Mouse (Mus musculus) forebrain, embryonic 15.5 days (tissue): Measurements from ENCODE around the gene Akap11. TPM values are rescaled to one million over a fixed set of nuclear protein-coding genes. Genes with fewer than 3 reads are reported as not detected.

ENCODE experiments used
- ATAC-seq: fragments of 200-750 bp; cut with Nextera tagmentation; replicated peaks from 2 replicates; pipeline ENCODE4 v1.8.0; 2017; ENCODE audit warnings: mild to moderate bottlenecking, moderate TSS enrichment, moderate library complexity
- H3K27ac ChIP-seq: fragments of 300-500 bp; sonication (generic); replicated peaks from 2 replicates; pipeline ENCODE4 v1.5.1; 2015; ENCODE audit warnings: mild to moderate bottlenecking, inconsistent platforms
- H3K27me3 ChIP-seq: fragments of 300-500 bp; sonication (generic); 2 replicates; pipeline ENCODE4 v1.6.1; 2015; ENCODE audit warnings: inconsistent platforms
- H3K36me3 ChIP-seq: fragments of 300-500 bp; sonication (generic); 2 replicates; pipeline ENCODE4 v1.6.1; 2015; ENCODE audit warnings: mild to moderate bottlenecking, inconsistent platforms
- H3K4me1 ChIP-seq: fragments of 300-500 bp; sonication (generic); 2 replicates; pipeline ENCODE4 v1.6.1; 2015; ENCODE audit warnings: inconsistent platforms
- H3K4me2 ChIP-seq: fragments of 300-500 bp; sonication (generic); replicated peaks from 2 replicates; pipeline ENCODE4 v1.6.1; 2015; ENCODE audit warnings: mild to moderate bottlenecking, inconsistent platforms
- H3K4me3 ChIP-seq: fragments of 300-500 bp; sonication (generic); 2 replicates; pipeline ENCODE4 v1.5.1; 2015; ENCODE audit warnings: mild to moderate bottlenecking, inconsistent platforms
- H3K9ac ChIP-seq: fragments of 300-500 bp; sonication (generic); replicated peaks from 2 replicates; pipeline ENCODE4 v1.6.1; 2015; ENCODE audit warnings: mild to moderate bottlenecking, inconsistent platforms
- H3K9me3 ChIP-seq: fragments of 300-500 bp; sonication (generic); 2 replicates; pipeline ENCODE4 v1.6.1; 2016; ENCODE audit warnings: inconsistent platforms
- WGBS: fragments of 180-500 bp; shearing (Covaris S2); methylation state at CpG from one replicate; pipeline ENCODE4 v1.1.7; 2015; ENCODE audit warnings: mixed read lengths; 5-methylcytosine and 5-hydroxymethylcytosine counted together
- polyA plus RNA-seq: library from polyadenylated mRNA; unstranded; fragments of >200 nt; fragmentation: Nextera tagmentation; extraction: Ambion mirVana; gene quantifications from 2 replicates; pipeline ENCODE4 v1.2.1, GENCODE M21; 2015

The Akap11 gene
- polyA plus RNA-seq, 1 experiment from 2014 or later: 39.2 TPM

DNA sequence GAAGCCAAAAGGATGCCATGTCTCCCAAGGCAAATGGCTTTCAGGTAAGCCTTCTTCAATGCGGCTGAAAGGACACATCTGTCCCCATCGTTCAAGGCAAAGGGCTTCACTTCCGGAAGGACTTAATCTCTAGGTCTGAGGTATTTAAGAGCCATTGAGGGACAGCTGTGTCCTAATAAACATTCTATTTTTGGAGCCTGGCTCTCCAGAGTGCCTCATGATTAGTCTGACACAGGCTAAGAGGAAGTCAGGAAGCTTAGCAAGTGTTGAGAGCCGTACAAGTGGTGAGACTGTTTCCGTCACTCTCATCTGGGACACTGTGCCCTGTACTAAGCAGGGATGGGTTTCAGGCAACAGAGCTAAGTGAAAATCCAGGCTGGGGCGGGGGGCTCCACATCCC, 12.2 kb upstream of the Akap11 start:
- Histone ChIP-seq H3K9ac (no peak overlapping the region), H3K4me3 (no peak overlapping the region), H3K4me2 (no peak overlapping the region), H3K27ac (no peak overlapping the region), H3K36me3 (no peaks in the 10 kb centered on the region), H3K9me3 (no peaks in the 10 kb centered on the region), H3K4me1 (no peaks in the 10 kb centered on the region), H3K27me3 (no peaks in the 10 kb centered on the region)
- no peak for ATAC-seq
- WGBS: 84% methylated on average over 6 of the region's 6 CpGs

DNA sequence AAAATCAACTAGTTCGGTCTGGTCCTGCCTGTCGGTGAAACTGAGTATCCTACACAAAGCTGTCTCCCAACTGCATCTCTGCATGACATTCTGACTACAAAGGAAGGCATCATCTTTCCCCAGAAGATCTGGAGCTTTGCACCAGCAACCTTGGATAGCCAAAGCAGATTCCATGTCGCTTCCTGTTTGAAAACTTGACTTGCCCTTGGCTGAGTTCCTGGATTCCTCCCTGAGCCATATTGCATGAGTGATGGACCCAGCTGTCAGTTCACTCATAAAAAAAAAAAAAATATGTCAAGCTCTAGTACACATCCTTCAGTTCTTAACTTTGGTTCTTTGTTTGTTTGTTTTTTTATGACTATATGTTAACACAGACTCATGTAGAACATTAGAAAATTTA, 4.7 kb upstream of the Akap11 start:
- peaks cover 12% of the 10 kb centered on the region for H3K4me1 ChIP-seq
- no peaks in the 10 kb centered on the region for H3K36me3 ChIP-seq
- 77% methylated on average over 3 of the region's 3 CpGs for WGBS
- H3K4me3 ChIP-seq: no peak overlapping the region
- no peak overlapping the region for H3K4me2 ChIP-seq
- no peaks in the 10 kb centered on the region for H3K27me3 ChIP-seq
- no peaks in the 10 kb centered on the region for H3K9me3 ChIP-seq
- no peak for ATAC-seq
- H3K27ac ChIP-seq: no peak overlapping the region
- H3K9ac ChIP-seq: no peak overlapping the region

DNA sequence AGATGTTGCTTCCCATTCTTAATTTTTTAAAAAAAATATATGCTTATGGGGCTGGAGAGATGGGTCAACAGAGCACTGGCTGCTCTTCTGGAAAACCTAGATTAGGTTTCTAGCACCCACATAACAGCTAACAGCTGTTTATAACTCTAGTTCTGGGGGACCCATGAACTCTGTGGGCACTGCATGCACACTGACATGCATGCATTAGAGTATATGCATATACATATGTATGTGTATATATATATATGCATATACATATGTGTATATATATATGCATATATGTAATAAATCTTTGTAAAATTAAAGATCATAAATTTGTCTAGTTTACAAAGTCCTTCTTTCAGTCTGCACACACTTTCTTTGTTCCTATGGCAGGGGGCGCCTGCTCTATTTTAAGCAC, 3.2 kb upstream of the Akap11 start:
- no peaks in the 10 kb centered on the region for H3K36me3 ChIP-seq
- H3K4me2 ChIP-seq: no peak overlapping the region
- H3K4me3 ChIP-seq: no peak overlapping the region
- H3K9ac ChIP-seq: no peak overlapping the region
- peaks cover 20% of the 10 kb centered on the region for H3K4me1 ChIP-seq
- H3K27me3 ChIP-seq: no peaks in the 10 kb centered on the region
- no peak overlapping the region for H3K27ac ChIP-seq
- no peaks in the 10 kb centered on the region for H3K9me3 ChIP-seq
- no peak for ATAC-seq
- WGBS: 91% methylated on average over 1 of the region's 1 CpGs

DNA sequence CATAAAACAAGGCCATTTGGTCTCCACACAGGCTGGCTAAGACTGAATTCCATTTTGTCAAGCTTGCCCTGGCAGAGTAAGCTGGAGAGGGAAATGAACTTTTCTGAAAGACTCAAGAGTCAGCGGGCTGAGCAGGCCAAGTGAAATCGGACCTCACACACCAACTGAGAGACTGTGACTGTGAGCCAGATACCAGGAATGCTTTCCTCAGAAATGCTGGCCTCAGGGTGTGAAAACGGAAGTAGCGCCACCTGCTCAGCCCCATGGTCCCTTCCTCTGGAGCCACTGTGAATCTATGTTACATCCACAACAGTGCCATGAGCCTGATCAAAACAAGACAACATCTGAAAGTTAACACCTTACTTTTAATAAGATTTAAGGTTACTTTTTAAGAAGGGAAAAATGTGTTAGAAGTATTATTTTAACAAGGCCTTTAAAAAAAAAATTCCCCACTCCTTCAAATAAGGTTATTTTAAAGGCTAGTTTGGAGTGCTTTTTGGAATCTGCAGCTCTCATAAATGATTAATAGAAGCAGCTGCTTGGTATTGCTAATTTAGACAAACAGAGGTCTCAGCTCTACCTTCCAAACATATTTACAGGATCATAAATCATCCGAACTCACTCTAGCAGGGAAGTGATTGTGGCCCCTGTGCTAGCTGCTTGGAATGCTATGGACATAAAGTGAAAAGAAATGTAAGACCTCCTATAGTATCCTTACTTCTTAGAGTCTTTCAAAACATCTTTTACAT, 2.1 kb upstream of the Akap11 start:
- peaks cover 26% of the 10 kb centered on the region for H3K4me1 ChIP-seq
- H3K27me3 ChIP-seq: no peaks in the 10 kb centered on the region
- H3K9me3 ChIP-seq: no peaks in the 10 kb centered on the region
- H3K4me3 ChIP-seq: no peak overlapping the region
- peak overlapping the region; percentile 27; the same call in 1 of the 2 replicates for H3K27ac ChIP-seq
- H3K36me3 ChIP-seq: no peaks in the 10 kb centered on the region
- H3K9ac ChIP-seq: no peak overlapping the region
- WGBS: 55% methylated on average over 5 of the region's 5 CpGs
- ATAC-seq: no peak
- no peak overlapping the region for H3K4me2 ChIP-seq

DNA sequence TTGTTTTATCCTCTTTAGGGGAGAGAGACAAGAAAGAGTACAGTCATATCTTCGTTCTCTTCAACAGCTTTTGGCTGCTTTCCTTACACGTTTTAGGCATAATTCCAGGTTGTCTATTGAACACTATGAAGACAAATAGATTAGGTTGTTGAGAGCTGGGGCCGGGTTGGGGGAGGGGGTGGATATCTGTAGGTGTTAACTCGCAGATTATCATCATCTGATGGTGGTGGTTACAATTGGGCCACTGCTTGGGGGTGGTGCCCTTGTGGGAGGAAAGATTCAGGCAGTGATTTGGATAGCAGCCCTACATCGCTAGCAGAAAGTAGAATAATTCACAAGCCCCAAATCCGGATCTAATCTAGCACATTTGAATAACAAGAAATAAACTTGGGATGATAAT, 943 bp upstream of the Akap11 start:
- H3K9ac ChIP-seq: peak overlapping the region; percentile 93
- peak overlapping the region; percentile 77 for H3K4me2 ChIP-seq
- no peaks in the 10 kb centered on the region for H3K36me3 ChIP-seq
- no peaks in the 10 kb centered on the region for H3K9me3 ChIP-seq
- peaks cover 30% of the 10 kb centered on the region for H3K4me1 ChIP-seq
- peak overlapping the region; percentile 68 for H3K4me3 ChIP-seq
- WGBS: 17% methylated on average over 6 of the region's 6 CpGs
- 0 out of 2 replicates have a peak, but pooled peaks have one; percentile 1 for ATAC-seq
- peak overlapping the region; percentile 92 for H3K27ac ChIP-seq
- no peaks in the 10 kb centered on the region for H3K27me3 ChIP-seq

DNA sequence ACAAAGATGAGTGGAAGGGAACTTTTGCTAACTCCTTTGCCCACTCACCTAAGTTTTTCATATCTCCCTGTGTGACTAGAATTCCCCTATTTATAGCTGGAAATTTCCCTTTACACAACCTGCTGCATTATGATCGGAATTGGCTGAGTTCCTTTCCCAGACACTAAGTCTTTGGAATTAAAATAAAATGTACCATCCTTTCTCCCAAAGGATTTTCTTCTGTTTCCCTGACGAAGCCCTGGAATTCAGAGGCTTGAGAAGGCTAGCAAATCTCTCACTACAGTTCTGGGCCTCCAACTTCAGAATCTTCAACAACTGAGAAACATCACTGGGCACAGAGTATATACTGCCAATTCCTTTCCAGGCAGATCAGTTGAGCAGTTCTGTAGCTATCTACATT, 1.2 kb downstream of the Akap11 start:
- Histone ChIP-seq H3K4me3 (peak overlapping the region; percentile 68), H3K9ac (peak overlapping the region; percentile 93), H3K36me3 (no peaks in the 10 kb centered on the region), H3K27ac (peak overlapping the region; percentile 92; the same call in 1 of the 2 replicates), H3K4me1 (peaks cover 37% of the 10 kb centered on the region), H3K4me2 (peak overlapping the region; percentile 77), H3K27me3 (no peaks in the 10 kb centered on the region), H3K9me3 (no peaks in the 10 kb centered on the region)
- no peak for ATAC-seq
- WGBS: 31% methylated on average over 2 of the region's 2 CpGs

DNA sequence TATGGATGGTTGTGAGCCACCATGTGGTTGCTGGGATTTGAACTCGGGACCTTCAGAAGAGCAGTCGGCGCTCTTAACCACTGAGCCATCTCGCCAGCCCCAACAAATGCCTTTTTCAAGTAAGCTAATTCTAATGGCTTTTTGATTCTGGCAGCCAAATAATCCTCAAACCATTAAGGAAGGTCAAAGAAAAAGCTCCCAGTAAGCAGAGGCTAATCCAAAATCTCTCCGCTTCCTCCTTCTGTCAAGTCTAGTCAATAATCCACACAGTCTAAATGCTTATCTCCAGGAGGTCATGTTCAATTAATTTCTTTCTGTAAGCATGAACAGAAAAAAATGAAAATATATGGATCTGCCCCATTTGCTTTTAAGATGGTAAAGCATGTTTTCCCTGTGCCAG, 2.0 kb downstream of the Akap11 start:
- Histone ChIP-seq H3K4me2 (no peak overlapping the region), H3K27ac (no peak overlapping the region), H3K36me3 (no peaks in the 10 kb centered on the region), H3K4me3 (no peak overlapping the region), H3K27me3 (no peaks in the 10 kb centered on the region), H3K9me3 (no peaks in the 10 kb centered on the region), H3K4me1 (peaks cover 37% of the 10 kb centered on the region), H3K9ac (no peak overlapping the region)
- WGBS: 91% methylated on average over 5 of the region's 5 CpGs
- ATAC-seq: no peak

DNA sequence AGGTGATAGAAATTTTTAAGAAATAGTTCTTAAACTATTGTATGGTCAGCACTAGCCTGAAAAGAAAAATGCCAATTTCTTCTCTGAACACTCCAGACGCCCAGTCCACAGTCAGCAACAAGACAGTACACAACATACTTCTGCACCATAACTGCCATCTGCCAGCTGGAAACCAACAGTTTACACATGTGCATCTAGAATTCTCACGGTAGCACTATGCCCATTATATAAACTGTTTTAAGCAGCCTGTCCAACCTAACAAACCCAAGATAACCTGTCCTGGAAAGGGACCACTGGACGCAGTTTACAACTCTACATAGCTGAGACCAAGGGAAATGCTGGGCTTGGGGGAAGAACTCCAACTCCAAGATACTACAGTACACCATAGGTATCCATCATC, 2.9 kb downstream of the Akap11 start:
- peaks cover 37% of the 10 kb centered on the region for H3K4me1 ChIP-seq
- H3K4me3 ChIP-seq: no peak overlapping the region
- WGBS: 87% methylated on average over 3 of the region's 3 CpGs
- H3K9ac ChIP-seq: no peak overlapping the region
- H3K4me2 ChIP-seq: no peak overlapping the region
- no peaks in the 10 kb centered on the region for H3K9me3 ChIP-seq
- H3K27ac ChIP-seq: no peak overlapping the region
- no peak for ATAC-seq
- H3K36me3 ChIP-seq: no peaks in the 10 kb centered on the region
- H3K27me3 ChIP-seq: no peaks in the 10 kb centered on the region

DNA sequence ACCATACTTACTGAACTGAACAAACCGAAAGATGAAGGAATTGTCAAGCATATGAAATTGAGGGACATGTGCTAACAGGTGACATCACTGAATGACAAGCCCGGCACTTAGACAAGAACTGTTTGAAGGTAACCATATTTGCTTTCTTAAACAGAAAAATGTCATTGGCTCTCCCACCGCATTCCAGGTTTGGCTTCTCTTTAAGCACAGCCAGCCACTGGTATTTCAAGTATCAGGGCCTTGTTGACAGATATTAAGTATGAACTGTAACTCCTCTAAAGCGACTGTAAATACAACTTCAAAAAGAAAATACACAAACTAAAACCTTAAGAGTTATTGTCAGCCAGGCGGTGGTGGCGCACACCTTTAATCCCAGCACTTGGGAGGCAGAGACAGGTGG, 4.3 kb downstream of the Akap11 start:
- Histone ChIP-seq H3K4me1 (peaks cover 29% of the 10 kb centered on the region), H3K27ac (no peak overlapping the region), H3K4me2 (no peak overlapping the region), H3K27me3 (no peaks in the 10 kb centered on the region), H3K36me3 (no peaks in the 10 kb centered on the region), H3K9ac (no peak overlapping the region), H3K9me3 (no peaks in the 10 kb centered on the region), H3K4me3 (no peak overlapping the region)
- WGBS: 93% methylated on average over 6 of the region's 6 CpGs
- no peak for ATAC-seq

DNA sequence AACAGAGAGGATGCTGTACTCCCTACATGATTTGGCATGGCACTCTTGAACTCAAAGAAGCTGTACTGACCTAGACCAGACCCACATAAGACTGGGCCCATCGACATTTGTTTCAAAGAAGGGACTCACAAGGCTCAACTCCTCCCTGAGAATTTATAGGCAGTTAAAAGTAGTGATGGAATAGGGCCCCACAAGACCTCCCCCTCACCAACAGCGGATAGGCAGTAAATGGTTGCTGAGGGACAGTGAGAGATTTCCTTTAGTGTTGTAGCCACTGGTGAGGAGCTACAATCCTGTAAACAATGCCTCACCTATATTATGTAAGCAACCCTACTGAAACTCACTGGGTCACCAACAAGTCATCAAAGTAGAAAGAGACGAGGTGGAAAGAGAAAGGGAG, 6.4 kb downstream of the Akap11 start:
- ATAC-seq: no peak
- Histone ChIP-seq H3K4me2 (no peak overlapping the region), H3K4me3 (no peak overlapping the region), H3K9ac (no peak overlapping the region), H3K27me3 (no peaks in the 10 kb centered on the region), H3K27ac (no peak overlapping the region), H3K9me3 (no peaks in the 10 kb centered on the region), H3K36me3 (no peaks in the 10 kb centered on the region), H3K4me1 (peaks cover 19% of the 10 kb centered on the region)
- 84% methylated on average over 3 of the region's 3 CpGs for WGBS

DNA sequence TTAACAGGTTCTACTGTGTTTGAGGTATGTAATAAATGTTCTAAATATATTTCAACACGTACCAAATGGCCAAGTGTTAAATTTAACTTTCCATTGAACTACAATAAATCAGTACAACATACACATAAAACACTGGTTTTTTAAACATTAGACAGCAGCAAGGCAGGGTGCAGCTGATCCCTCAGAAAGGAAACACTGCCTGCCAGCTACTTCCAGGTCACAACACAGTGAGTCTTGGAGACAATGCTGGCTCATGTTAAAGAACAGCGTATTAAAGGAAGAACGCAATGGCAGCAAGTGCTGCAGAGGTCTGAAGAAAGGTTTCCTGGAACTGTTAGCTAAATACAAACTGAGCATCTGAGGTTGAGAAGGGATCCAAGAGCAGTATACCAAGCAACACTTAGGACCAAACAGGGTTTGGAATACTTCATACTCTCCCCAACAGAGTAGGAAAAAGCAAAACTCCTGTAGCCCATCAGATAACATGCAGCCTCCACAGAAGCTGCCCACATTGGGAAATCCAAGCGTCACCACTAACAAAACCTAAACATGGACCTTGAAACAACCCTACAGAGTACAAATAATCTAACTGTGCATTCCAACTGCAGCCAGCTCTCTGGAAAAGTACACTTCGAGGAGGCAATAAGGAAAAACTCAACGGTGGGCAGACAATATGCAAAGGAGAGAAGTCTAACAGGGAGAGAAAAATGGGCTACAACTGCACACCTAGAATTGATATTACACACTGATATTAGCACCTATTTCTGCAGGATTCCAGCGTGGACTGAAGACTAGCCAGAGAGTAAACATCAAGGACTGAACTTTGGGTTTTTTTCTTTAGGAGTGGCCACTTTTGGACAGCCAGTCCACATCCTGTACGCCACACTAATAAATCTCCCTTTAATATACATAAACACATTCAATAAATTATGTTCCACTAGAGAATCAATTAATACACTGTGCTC, 7.9 kb downstream of the Akap11 start:
- Histone ChIP-seq H3K27me3 (no peaks in the 10 kb centered on the region), H3K4me3 (no peak overlapping the region), H3K4me2 (no peak overlapping the region), H3K9me3 (no peaks in the 10 kb centered on the region), H3K4me1 (peaks cover 11% of the 10 kb centered on the region), H3K27ac (no peak overlapping the region), H3K36me3 (no peaks in the 10 kb centered on the region), H3K9ac (no peak overlapping the region)
- no peak for ATAC-seq
- WGBS: 86% methylated on average over 8 of the region's 8 CpGs

DNA sequence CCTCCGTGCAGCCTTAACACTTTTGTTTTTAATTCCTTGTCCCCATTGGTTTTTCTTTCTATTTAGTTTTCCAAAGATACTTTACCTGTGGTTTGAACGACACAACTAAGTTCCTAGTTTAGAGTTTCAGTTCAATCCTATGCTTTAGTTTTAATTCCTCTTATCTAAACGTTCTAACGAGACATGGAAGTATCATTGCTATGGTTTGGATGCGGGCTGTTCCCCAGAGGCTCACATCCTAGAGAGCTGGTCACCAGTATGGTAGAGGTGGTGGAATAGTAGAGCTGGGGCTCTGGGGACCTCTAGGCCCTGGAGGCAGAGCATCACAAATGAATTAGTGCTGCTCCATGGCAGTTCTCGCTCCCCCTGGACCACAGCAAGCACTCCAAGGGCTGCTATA, 9.7 kb downstream of the Akap11 start:
- H3K9me3 ChIP-seq: no peaks in the 10 kb centered on the region
- WGBS: 87% methylated on average over 6 of the region's 6 CpGs
- peaks cover 4% of the 10 kb centered on the region for H3K4me1 ChIP-seq
- no peak overlapping the region for H3K4me3 ChIP-seq
- H3K4me2 ChIP-seq: no peak overlapping the region
- no peak for ATAC-seq
- H3K27ac ChIP-seq: no peak overlapping the region
- no peak overlapping the region for H3K9ac ChIP-seq
- no peaks in the 10 kb centered on the region for H3K36me3 ChIP-seq
- H3K27me3 ChIP-seq: no peaks in the 10 kb centered on the region
